Mouse (Mus musculus): Measurements from ENCODE around the gene Pcdh11x. TPM values are rescaled to one million over a fixed set of nuclear protein-coding genes. Genes with fewer than 3 reads are reported as not detected.
"Not testable (repeated sequence)": the region's sequence is repeated elsewhere in the genome, so short reads cannot be mapped to it uniquely, and the experiment has no call there.

Pcdh11x gene
- total RNA-seq, 2 experiments from 2014 or later, result 18.7 to 23.8 TPM

GRCm38 (mm10) chrX:120486428-120486827 lies 196.4 kb downstream of the Pcdh11x start:
- Histone ChIP-seq H3K4me3 (no peak overlapping the region), H3K27ac (no peak overlapping the region)
- intact Hi-C loops (cut with DNase I), result no loop called here
- no peak for TF ChIP-seq CTCF (IDR thresholded peaks at IDR 0.05)
- DNase-seq (ENCODE audit: extremely low spot score in 1 of 2, low spot score in 2 of 2), result no peak

DNA sequence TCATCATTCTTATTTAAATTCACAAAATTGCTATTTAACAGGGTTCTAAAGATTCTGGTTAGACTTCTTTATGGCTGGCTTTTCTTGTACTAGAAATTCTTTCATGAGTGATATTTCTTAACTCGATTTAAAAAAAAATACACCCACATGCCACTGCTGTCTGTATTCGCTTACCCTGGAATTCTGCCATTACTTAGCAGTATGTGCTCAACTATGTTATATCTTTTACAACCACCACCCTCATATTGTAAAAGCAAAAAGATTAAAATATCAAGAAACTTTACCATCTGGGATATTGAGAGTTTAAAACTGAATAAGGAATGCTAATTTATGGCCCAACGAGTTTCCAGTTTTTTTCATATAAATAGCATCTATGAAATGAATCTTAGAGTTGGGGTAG lies 234.9 kb downstream of the Pcdh11x start:
- H3K4me3 ChIP-seq, result no peak overlapping the region
- intact Hi-C loops (cut with DNase I), result no loop called here
- TF ChIP-seq CTCF (IDR thresholded peaks at IDR 0.05), result no peak
- no peak overlapping the region for H3K27ac ChIP-seq
- no peak for DNase-seq (ENCODE audit: extremely low spot score in 1 of 2, low spot score in 2 of 2)

DNA sequence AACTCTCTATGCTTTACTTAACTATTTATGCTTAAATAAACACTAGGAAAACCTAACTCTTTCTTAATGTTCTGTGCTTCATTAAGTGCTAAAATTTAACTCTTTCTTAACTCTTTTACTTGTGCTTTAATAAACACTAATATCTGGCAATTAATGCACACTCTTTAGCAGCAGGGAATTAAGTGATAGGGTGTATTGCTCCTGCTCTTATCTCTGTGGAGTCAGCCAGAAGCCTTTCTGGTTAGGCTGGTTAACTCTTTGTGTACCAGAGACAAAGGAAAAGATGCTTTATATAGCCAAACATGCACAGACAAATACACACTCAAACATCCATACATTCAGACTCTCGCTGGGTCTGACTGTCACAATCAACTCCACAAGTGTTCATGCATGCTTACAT lies 309.2 kb downstream of the Pcdh11x start:
- no peak for DNase-seq (ENCODE audit: extremely low spot score in 1 of 2, low spot score in 2 of 2)
- Histone ChIP-seq H3K4me3 (no peak overlapping the region), H3K27ac (no peak overlapping the region)
- intact Hi-C loops (cut with DNase I), result no loop called here
- TF ChIP-seq CTCF (IDR thresholded peaks at IDR 0.05), result no peak

- no peak overlapping the region for H3K4me3 ChIP-seq
- peak; percentile 45 for TF ChIP-seq CTCF (IDR thresholded peaks at IDR 0.05)
- intact Hi-C loops (cut with DNase I), result loop anchor here (10.0 kb wide), 1 partner anchor 1546 kb away; no protein-coding TSS in a partner anchor
- H3K27ac ChIP-seq, result no peak overlapping the region
- DNase-seq (ENCODE audit: extremely low spot score in 1 of 2, low spot score in 2 of 2), result no peak
Observed at GRCm38 (mm10) chrX:120618460-120618859, 328.4 kb downstream of the Pcdh11x start.

DNA sequence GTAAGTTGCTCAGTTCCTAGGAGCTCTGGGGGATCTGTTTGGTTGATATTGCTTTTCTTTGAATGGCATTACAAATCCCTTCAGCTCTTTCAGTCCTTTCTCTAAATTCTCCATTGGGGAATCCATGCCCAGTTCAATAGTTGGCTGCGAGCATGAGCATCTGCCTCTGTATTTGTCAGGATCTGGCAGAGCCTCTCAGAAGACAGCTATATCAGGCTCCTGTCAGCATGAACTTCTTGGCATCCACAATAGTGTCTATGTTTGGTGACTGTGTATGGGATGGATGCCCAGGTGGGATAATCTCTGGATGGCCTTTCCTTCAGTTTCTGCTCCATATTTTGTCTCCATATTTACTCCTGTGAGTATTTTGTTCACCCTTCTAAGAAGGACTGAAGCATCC lies 380.2 kb downstream of the Pcdh11x start:
- intact Hi-C loops (cut with DNase I); H3K27ac ChIP-seq; H3K4me3 ChIP-seq; DNase-seq (ENCODE audit: extremely low spot score in 1 of 2, low spot score in 2 of 2): not testable (repeated sequence)

- no peak for DNase-seq (ENCODE audit: extremely low spot score in 1 of 2, low spot score in 2 of 2)
- no peak for TF ChIP-seq CTCF (IDR thresholded peaks at IDR 0.05)
- no peak overlapping the region for H3K27ac ChIP-seq
- H3K4me3 ChIP-seq, result no peak overlapping the region
- intact Hi-C loops (cut with DNase I), result no loop called here
Observed at GRCm38 (mm10) chrX:120734144-120734543, 444.1 kb downstream of the Pcdh11x start.

- Histone ChIP-seq H3K27ac (no peak overlapping the region), H3K4me3 (no peak overlapping the region)
- TF ChIP-seq CTCF (IDR thresholded peaks at IDR 0.05), result no peak
- DNase-seq (ENCODE audit: extremely low spot score in 1 of 2, low spot score in 2 of 2), result no peak
- intact Hi-C loops (cut with DNase I), result no loop called here
Observed at GRCm38 (mm10) chrX:120735792-120736191, 445.7 kb downstream of the Pcdh11x start.

GRCm38 (mm10) chrX:120944556-120944955 lies 654.5 kb downstream of the Pcdh11x start:
- intact Hi-C loops (cut with DNase I), result no loop called here
- DNase-seq (ENCODE audit: extremely low spot score in 1 of 2, low spot score in 2 of 2), result no peak
- no peak overlapping the region for H3K27ac ChIP-seq
- no peak for TF ChIP-seq CTCF (IDR thresholded peaks at IDR 0.05)
- H3K4me3 ChIP-seq, result no peak overlapping the region

Other genes starting within 250 kb of the Pcdh11x start
- gene H2afb3, start 22.8 kb downstream of the Pcdh11x start, total RNA-seq (2021), result not detected